21 mouse cellular contexts compared by ENCODE assay signal in genomic region chr14:76767301-76767700, GRCm38 (mm10).
A peak's percentile ranks its signal among the peaks of the same experiment; 100 is the strongest.
DNase-seq lines count a peak whose midpoint lies in the region; ATAC-seq and TF ChIP-seq lines count a peak whose summit lies in the region.
"Had no signal": no experiment of that assay in that cellular context is flagged by ENCODE, and none has a peak within 500 bp of the region (broad histone marks: within the 10 kb centered on the region; RNA-seq: fewer than 3 reads in every experiment).

No protein-coding gene starts in this region.

- H3K27me3 ChIP-seq in thymus, adult 2 months (ENCODE audit: control insufficient read depth, insufficient read depth, low read length) = no peaks in the 10 kb centered on the region
- H3K27me3 ChIP-seq in kidney, adult 2 months (replicated peaks; ENCODE audit: control insufficient read depth, insufficient read depth, low read length) = no peaks in the 10 kb centered on the region
- H3K27me3 ChIP-seq: embryonic facial prominence, embryonic 13.5 days; forebrain, embryonic 15.5 days had no signal

- no peak overlapping the region for H3K4me3 ChIP-seq in thymus, adult 2 months (ENCODE audit: control insufficient read depth, insufficient read depth, low read length)
- H3K4me3 ChIP-seq in kidney, adult 2 months (ENCODE audit: insufficient read depth, low read depth, low read length) = no peak overlapping the region
- H3K4me3 ChIP-seq: embryonic facial prominence, embryonic 13.5 days; forebrain, embryonic 15.5 days; heart, embryonic 10.5 days; hindbrain, embryonic 12.5 days had no signal

- H3K27ac ChIP-seq in thymus, adult 2 months (ENCODE audit: control insufficient read depth, insufficient read depth, low read length) = no peak overlapping the region
- no peak overlapping the region for H3K27ac ChIP-seq in kidney, adult 2 months (ENCODE audit: insufficient read depth, low read depth, low read length)
- H3K27ac ChIP-seq: embryonic facial prominence, embryonic 13.5 days; forebrain, embryonic 15.5 days; heart, embryonic 10.5 days; hindbrain, embryonic 12.5 days had no signal

- no peak for TF ChIP-seq CTCF in thymus, adult 2 months (IDR thresholded peaks at IDR 0.05; ENCODE audit: borderline replicate concordance, control insufficient read depth, extremely low read depth, insufficient read depth, low read length, poor library complexity)
- no peak for TF ChIP-seq CTCF in kidney, adult 2 months (conservative IDR thresholded peaks at IDR 0.05; ENCODE audit: insufficient read depth, insufficient read length, low read depth, low read length)

- H3K4me1 ChIP-seq in thymus, adult 2 months (replicated peaks; ENCODE audit: control insufficient read depth, insufficient read depth, low read length) = peaks cover 18% of the 10 kb centered on the region
- H3K4me1 ChIP-seq in kidney, adult 2 months (ENCODE audit: control insufficient read depth, insufficient read depth, low read length) = no peaks in the 10 kb centered on the region

- no peak for TF ChIP-seq POLR2A in thymus, adult 2 months (IDR thresholded peaks at IDR 0.05; ENCODE audit: control insufficient read depth, extremely low read depth, insufficient read depth, low read length, poor library complexity)
- TF ChIP-seq POLR2A in kidney, adult 2 months (IDR thresholded peaks at IDR 0.05; ENCODE audit: low read depth, low read length) = no peak

- peak; percentile 47 for DNase-seq in CD4-positive, CD25-positive, alpha-beta regulatory T cell, adult 2 months (ENCODE audit: low read depth, low spot score)
- DNase-seq in thymus, adult 2 months = peak; percentile 29
- no peak for DNase-seq in thymus, adult 18-20 months
- peak; percentile 44 for DNase-seq in thymus, postnatal 14 days
- DNase-seq in kidney, adult 2 months = no peak
- no peak for DNase-seq in urinary bladder, postnatal 10 days (ENCODE audit: low spot score)
- no peak for DNase-seq in lung, postnatal 10 days
- DNase-seq: adrenal gland, adult 8-10 months; cerebellum, adult 11 months; cerebellum, adult 8-10 months; cerebellum, postnatal 25 days; gastrocnemius, postnatal 10 days; heart, adult 18-20 months; heart, postnatal 10 days; heart, postnatal 4 days had no signal

- ATAC-seq in CD4-positive, CD25-positive, alpha-beta regulatory T cell, adult 4 months = no peak
- ATAC-seq: forebrain, embryonic 15.5 days; hindbrain, embryonic 16.5 days had no signal

- no peaks in the 10 kb centered on the region for H3K36me3 ChIP-seq in thymus, adult 2 months (ENCODE audit: control insufficient read depth, insufficient read depth, low read length)
- H3K36me3 ChIP-seq in kidney, adult 2 months (ENCODE audit: control insufficient read depth, insufficient read depth, low read length) = no peaks in the 10 kb centered on the region
- H3K36me3 ChIP-seq: embryonic facial prominence, embryonic 13.5 days; forebrain, embryonic 15.5 days; heart, embryonic 10.5 days; hindbrain, embryonic 12.5 days had no signal

- WGBS in thymus, adult 2 months = 27% methylated on average over 6 of the region's 6 CpGs
- 79% methylated on average over 6 of the region's 6 CpGs for WGBS in kidney, adult 2 months

Comparison
In these comparisons a context has a peak if more than half of its experiments do, and no peak if none do; other contexts are left out.
1. DNase-seq: peak in CD4-positive, CD25-positive, alpha-beta regulatory T cell, adult 2 months (single experiment), thymus, adult 2 months (single experiment) and thymus, postnatal 14 days (single experiment); none in thymus, adult 18-20 months (0 of 2), kidney, adult 2 months (single experiment), urinary bladder, postnatal 10 days (single experiment) and lung, postnatal 10 days (single experiment).